Mouse (Mus musculus): ENCODE results near the gene 9130008F23Rik. TPM values are rescaled to one million over a fixed set of nuclear protein-coding genes. Genes with fewer than 3 reads are reported as not detected.

9130008F23Rik gene
- polyA plus RNA-seq, 1 experiment from 2014 or later = 4.0 TPM

DNA sequence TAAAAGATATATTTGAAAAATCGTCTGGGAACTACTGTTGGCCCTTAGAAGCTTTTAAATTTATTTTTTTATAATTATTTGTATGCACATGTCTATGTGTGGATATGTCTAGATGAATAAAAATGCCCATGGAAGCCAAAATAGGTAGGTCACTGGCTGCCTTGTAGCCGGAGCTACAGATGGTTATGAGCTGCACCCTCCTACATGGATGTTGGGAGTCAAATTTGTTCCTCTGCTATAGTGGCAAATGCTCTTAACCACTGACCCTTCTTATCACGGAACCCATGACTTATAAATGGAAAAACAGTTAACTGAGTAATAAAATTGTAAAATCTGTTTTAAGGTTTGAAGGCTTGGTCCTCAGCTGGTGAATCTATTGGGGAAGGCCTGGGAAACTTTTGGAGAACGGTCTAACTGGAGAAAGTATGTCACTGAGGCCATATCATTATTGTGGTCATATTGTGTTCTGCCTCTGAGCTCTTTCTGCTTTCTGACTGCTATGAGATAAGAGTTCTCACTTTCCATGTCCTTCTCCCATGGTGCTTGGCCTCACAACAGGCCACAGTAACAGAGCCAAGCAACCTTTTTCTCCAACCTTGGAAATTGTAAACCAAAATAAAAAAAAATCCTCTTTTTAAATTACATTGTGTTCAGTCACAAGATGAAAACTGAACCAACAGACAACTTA lies 7.6 kb upstream of the 9130008F23Rik start:
- ATAC-seq (replicated peaks; ENCODE audit: low FRiP score, low TSS enrichment, low read depth) (no peak), DNase-seq (ENCODE audit: low spot score) (no peak)
- Histone ChIP-seq H3K27ac (ENCODE audit: low read depth) (no peak overlapping the region), H3K36me3 (ENCODE audit: control insufficient read depth, insufficient read depth, low read length) (no peaks in the 10 kb centered on the region), H3K4me1 (replicated peaks; ENCODE audit: control insufficient read depth, insufficient read depth, low read length) (no peaks in the 10 kb centered on the region), H3K4me3 (ENCODE audit: low read depth, low read length) (no peak overlapping the region), H3K27me3 (replicated peaks; ENCODE audit: control insufficient read depth, insufficient read depth, low read length) (no peaks in the 10 kb centered on the region), H3K9me3 (ENCODE audit: control insufficient read depth, low read length) (no peaks in the 10 kb centered on the region), H3K4me2 (ENCODE audit: low read length) (no peak overlapping the region), H3K9ac (ENCODE audit: low read length) (no peak overlapping the region)
- 77% methylated on average over 4 of the region's 4 CpGs for WGBS

- no peak overlapping the region for H3K9ac ChIP-seq (ENCODE audit: low read length)
- ATAC-seq (replicated peaks; ENCODE audit: low FRiP score, low TSS enrichment, low read depth) = no peak
Observed at GRCm38 (mm10) chr17:40885155-40885554, 4.8 kb upstream of the 9130008F23Rik start.

DNA sequence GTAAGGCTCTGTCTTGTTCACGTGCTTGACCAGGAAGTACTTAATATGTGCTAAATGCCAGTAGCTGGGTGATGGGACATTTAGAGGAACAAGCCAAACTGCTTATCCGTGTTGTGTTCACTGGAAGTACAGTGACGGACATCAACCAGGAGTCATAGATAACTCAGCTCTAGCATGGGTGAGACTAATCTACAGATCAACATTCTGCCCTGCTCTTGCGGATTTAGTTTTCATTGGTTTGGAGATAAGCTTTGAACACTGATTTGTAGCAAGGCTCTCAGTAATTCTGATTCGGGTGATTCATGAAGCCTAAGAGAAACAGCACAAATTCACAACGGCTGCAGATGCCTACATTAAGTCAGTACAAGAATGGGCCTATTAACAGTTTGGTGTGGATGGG lies 1.8 kb upstream of the 9130008F23Rik start:
- Histone ChIP-seq H3K4me1 (replicated peaks; ENCODE audit: control insufficient read depth, insufficient read depth, low read length) (no peaks in the 10 kb centered on the region), H3K27ac (ENCODE audit: low read depth) (no peak overlapping the region), H3K36me3 (ENCODE audit: control insufficient read depth, insufficient read depth, low read length) (no peaks in the 10 kb centered on the region), H3K9me3 (ENCODE audit: control insufficient read depth, low read length) (no peaks in the 10 kb centered on the region), H3K4me2 (ENCODE audit: low read length) (no peak overlapping the region), H3K9ac (ENCODE audit: low read length) (no peak overlapping the region), H3K27me3 (replicated peaks; ENCODE audit: control insufficient read depth, insufficient read depth, low read length) (no peaks in the 10 kb centered on the region), H3K4me3 (ENCODE audit: low read depth, low read length) (no peak overlapping the region)
- ATAC-seq (replicated peaks; ENCODE audit: low FRiP score, low TSS enrichment, low read depth) (no peak), DNase-seq (ENCODE audit: low spot score) (no peak)
- 82% methylated on average over 6 of the region's 6 CpGs for WGBS

More at GRCm38 (mm10) chr17:40885155-40885554, 4.8 kb upstream of the 9130008F23Rik start:
- 70% methylated on average over 4 of the region's 4 CpGs for WGBS
- Histone ChIP-seq H3K27ac (ENCODE audit: low read depth) (no peak overlapping the region), H3K9me3 (ENCODE audit: control insufficient read depth, low read length) (no peaks in the 10 kb centered on the region), H3K27me3 (replicated peaks; ENCODE audit: control insufficient read depth, insufficient read depth, low read length) (no peaks in the 10 kb centered on the region), H3K4me3 (ENCODE audit: low read depth, low read length) (no peak overlapping the region), H3K4me1 (replicated peaks; ENCODE audit: control insufficient read depth, insufficient read depth, low read length) (no peaks in the 10 kb centered on the region), H3K36me3 (ENCODE audit: control insufficient read depth, insufficient read depth, low read length) (no peaks in the 10 kb centered on the region), H3K4me2 (ENCODE audit: low read length) (no peak overlapping the region)
- DNase-seq (ENCODE audit: low spot score) = no peak

- no peaks in the 10 kb centered on the region for H3K4me1 ChIP-seq (replicated peaks; ENCODE audit: control insufficient read depth, insufficient read depth, low read length)
- H3K36me3 ChIP-seq (ENCODE audit: control insufficient read depth, insufficient read depth, low read length) = no peaks in the 10 kb centered on the region
- ATAC-seq (replicated peaks; ENCODE audit: low FRiP score, low TSS enrichment, low read depth) (no peak), DNase-seq (ENCODE audit: low spot score) (no peak)
- H3K9ac ChIP-seq (ENCODE audit: low read length) = peak overlapping the region; percentile 52
- no peaks in the 10 kb centered on the region for H3K9me3 ChIP-seq (ENCODE audit: control insufficient read depth, low read length)
- no peaks in the 10 kb centered on the region for H3K27me3 ChIP-seq (replicated peaks; ENCODE audit: control insufficient read depth, insufficient read depth, low read length)
- no peak overlapping the region for H3K27ac ChIP-seq (ENCODE audit: low read depth)
- peak overlapping the region; percentile 88 for H3K4me2 ChIP-seq (ENCODE audit: low read length)
- H3K4me3 ChIP-seq (ENCODE audit: low read depth, low read length) = peak overlapping the region; percentile 69
- 13% methylated on average over 6 of the region's 6 CpGs for WGBS
Observed at GRCm38 (mm10) chr17:40879528-40879923, 833 bp downstream of the 9130008F23Rik start.

- Histone ChIP-seq H3K36me3 (ENCODE audit: control insufficient read depth, insufficient read depth, low read length) (no peaks in the 10 kb centered on the region), H3K27me3 (replicated peaks; ENCODE audit: control insufficient read depth, insufficient read depth, low read length) (no peaks in the 10 kb centered on the region), H3K4me1 (replicated peaks; ENCODE audit: control insufficient read depth, insufficient read depth, low read length) (no peaks in the 10 kb centered on the region), H3K4me2 (ENCODE audit: low read length) (peak overlapping the region; percentile 88), H3K9me3 (ENCODE audit: control insufficient read depth, low read length) (no peaks in the 10 kb centered on the region), H3K9ac (ENCODE audit: low read length) (no peak overlapping the region), H3K27ac (ENCODE audit: low read depth) (no peak overlapping the region), H3K4me3 (ENCODE audit: low read depth, low read length) (peak overlapping the region; percentile 69)
- ATAC-seq (replicated peaks; ENCODE audit: low FRiP score, low TSS enrichment, low read depth) = no peak
- DNase-seq (ENCODE audit: low spot score) = no peak
- 35% methylated on average over 3 of the region's 3 CpGs for WGBS
Observed at GRCm38 (mm10) chr17:40877741-40878140, 2.6 kb downstream of the 9130008F23Rik start.

DNA sequence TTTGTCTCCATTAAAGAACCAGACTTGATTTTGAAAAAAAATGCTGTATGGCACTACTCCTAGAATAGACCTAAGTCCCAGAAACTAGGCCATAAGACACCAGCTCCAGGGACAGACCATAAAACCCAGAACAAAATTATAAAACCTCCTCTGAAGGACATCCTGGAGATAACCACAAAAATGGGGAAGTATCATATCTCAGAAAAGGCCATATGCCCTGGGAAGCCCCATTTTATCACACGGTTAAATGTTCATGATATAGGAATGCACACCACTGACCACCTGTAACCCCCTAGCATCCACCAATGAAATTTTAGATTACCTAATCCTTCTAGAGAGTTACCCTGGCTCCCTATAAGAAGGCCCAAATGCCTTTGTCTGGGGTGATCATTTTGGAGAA lies 4.8 kb downstream of the 9130008F23Rik start:
- H3K36me3 ChIP-seq (ENCODE audit: control insufficient read depth, insufficient read depth, low read length) = no peaks in the 10 kb centered on the region
- 91% methylated on average over 1 of the region's 1 CpGs for WGBS
- no peak overlapping the region for H3K4me2 ChIP-seq (ENCODE audit: low read length)
- no peaks in the 10 kb centered on the region for H3K27me3 ChIP-seq (replicated peaks; ENCODE audit: control insufficient read depth, insufficient read depth, low read length)
- DNase-seq (ENCODE audit: low spot score) (no peak), ATAC-seq (replicated peaks; ENCODE audit: low FRiP score, low TSS enrichment, low read depth) (no peak)
- H3K27ac ChIP-seq (ENCODE audit: low read depth) = no peak overlapping the region
- no peak overlapping the region for H3K4me3 ChIP-seq (ENCODE audit: low read depth, low read length)
- no peaks in the 10 kb centered on the region for H3K4me1 ChIP-seq (replicated peaks; ENCODE audit: control insufficient read depth, insufficient read depth, low read length)
- no peak overlapping the region for H3K9ac ChIP-seq (ENCODE audit: low read length)
- H3K9me3 ChIP-seq (ENCODE audit: control insufficient read depth, low read length) = no peaks in the 10 kb centered on the region

DNA sequence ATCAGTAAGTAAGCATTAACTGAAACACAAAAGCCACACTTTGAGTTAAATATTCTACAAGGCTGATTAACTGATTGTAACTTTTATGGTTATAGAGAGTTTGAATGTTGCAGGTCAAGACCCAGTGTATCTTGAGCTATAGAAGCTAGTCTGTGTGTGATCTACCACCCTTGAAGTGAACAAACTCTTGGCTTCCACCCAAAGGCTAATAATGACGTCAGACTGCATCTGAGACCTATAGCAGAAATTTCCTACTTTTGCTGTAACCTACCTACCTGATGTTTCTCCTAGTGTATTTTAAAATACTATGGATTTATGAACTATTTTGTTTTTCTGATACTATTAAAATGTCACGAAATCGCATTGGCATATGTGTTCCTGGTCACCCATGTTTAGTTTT lies 5.7 kb downstream of the 9130008F23Rik start:
- no peak for DNase-seq (ENCODE audit: low spot score)
- no peak for ATAC-seq (replicated peaks; ENCODE audit: low FRiP score, low TSS enrichment, low read depth)
- H3K27ac ChIP-seq (ENCODE audit: low read depth) = no peak overlapping the region
- no peaks in the 10 kb centered on the region for H3K27me3 ChIP-seq (replicated peaks; ENCODE audit: control insufficient read depth, insufficient read depth, low read length)
- WGBS = 76% methylated on average over 3 of the region's 3 CpGs
- H3K36me3 ChIP-seq (ENCODE audit: control insufficient read depth, insufficient read depth, low read length) = no peaks in the 10 kb centered on the region
- no peak overlapping the region for H3K4me2 ChIP-seq (ENCODE audit: low read length)
- no peak overlapping the region for H3K4me3 ChIP-seq (ENCODE audit: low read depth, low read length)
- no peaks in the 10 kb centered on the region for H3K4me1 ChIP-seq (replicated peaks; ENCODE audit: control insufficient read depth, insufficient read depth, low read length)
- H3K9me3 ChIP-seq (ENCODE audit: control insufficient read depth, low read length) = no peaks in the 10 kb centered on the region
- H3K9ac ChIP-seq (ENCODE audit: low read length) = no peak overlapping the region

DNA sequence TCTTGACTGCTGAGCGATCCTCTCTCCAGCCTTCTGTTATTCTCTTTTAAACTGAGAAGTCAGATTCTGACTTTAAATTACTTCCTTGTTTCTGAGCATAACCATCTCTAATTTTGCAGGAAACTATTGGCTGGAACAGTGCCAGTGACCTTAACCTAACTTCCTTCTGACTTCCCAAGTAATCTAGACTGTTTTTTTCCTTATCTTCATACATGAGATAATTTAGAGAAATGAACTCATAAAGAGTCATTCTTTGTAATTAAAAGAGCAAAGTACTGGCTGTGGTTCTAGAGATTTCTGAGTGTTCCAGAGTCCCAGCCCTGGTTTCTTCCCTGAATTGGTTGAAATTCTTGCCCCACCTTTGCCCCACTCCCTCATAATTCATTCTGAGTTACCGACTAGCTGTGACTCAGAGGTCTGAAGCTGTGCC lies 6.8 kb downstream of the 9130008F23Rik start:
- WGBS = 34% methylated on average over 2 of the region's 2 CpGs
- ATAC-seq (replicated peaks; ENCODE audit: low FRiP score, low TSS enrichment, low read depth) = peak; percentile 73; the same call in 1 of the 2 replicates
- no peaks in the 10 kb centered on the region for H3K9me3 ChIP-seq (ENCODE audit: control insufficient read depth, low read length)
- no peak for DNase-seq (ENCODE audit: low spot score)
- no peak overlapping the region for H3K27ac ChIP-seq (ENCODE audit: low read depth)
- H3K27me3 ChIP-seq (replicated peaks; ENCODE audit: control insufficient read depth, insufficient read depth, low read length) = no peaks in the 10 kb centered on the region
- no peaks in the 10 kb centered on the region for H3K4me1 ChIP-seq (replicated peaks; ENCODE audit: control insufficient read depth, insufficient read depth, low read length)
- no peak overlapping the region for H3K9ac ChIP-seq (ENCODE audit: low read length)
- H3K4me3 ChIP-seq (ENCODE audit: low read depth, low read length) = no peak overlapping the region
- no peak overlapping the region for H3K4me2 ChIP-seq (ENCODE audit: low read length)
- H3K36me3 ChIP-seq (ENCODE audit: control insufficient read depth, insufficient read depth, low read length) = no peaks in the 10 kb centered on the region

DNA sequence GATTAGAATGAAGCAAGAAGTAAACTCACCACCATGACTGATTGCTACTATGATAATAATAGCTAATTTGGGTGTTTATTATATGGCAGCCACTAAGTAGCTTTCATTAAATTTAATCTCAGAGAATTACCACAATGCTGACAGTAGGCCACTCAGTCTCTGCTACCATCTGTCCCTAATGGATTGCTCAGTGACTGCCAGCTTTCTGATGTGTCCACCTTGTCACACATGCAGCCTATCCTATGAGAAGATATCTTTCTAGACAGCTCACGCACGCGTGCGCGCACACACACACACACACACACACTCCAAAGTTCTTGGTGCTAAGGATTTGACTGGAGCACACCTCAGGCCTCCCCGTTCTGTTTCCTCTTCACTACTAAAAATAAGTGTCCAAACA lies 7.7 kb downstream of the 9130008F23Rik start:
- Histone ChIP-seq H3K4me3 (ENCODE audit: low read depth, low read length) (no peak overlapping the region), H3K27ac (ENCODE audit: low read depth) (no peak overlapping the region), H3K27me3 (replicated peaks; ENCODE audit: control insufficient read depth, insufficient read depth, low read length) (no peaks in the 10 kb centered on the region), H3K4me1 (replicated peaks; ENCODE audit: control insufficient read depth, insufficient read depth, low read length) (no peaks in the 10 kb centered on the region), H3K36me3 (ENCODE audit: control insufficient read depth, insufficient read depth, low read length) (no peaks in the 10 kb centered on the region), H3K9ac (ENCODE audit: low read length) (no peak overlapping the region), H3K4me2 (ENCODE audit: low read length) (no peak overlapping the region), H3K9me3 (ENCODE audit: control insufficient read depth, low read length) (no peaks in the 10 kb centered on the region)
- ATAC-seq (replicated peaks; ENCODE audit: low FRiP score, low TSS enrichment, low read depth) (no peak), DNase-seq (ENCODE audit: low spot score) (no peak)
- 90% methylated on average over 6 of the region's 6 CpGs for WGBS

Data from intestine, embryonic 14.5 days (tissue).